Mouse (Mus musculus): Measurements from ENCODE around the gene Cbl. TPM values are rescaled to one million over a fixed set of nuclear protein-coding genes. Genes with fewer than 3 reads are reported as not detected.

Gene Cbl
- polyA plus RNA-seq, 1 experiment from 2014 or later: 10.4 TPM

- Histone ChIP-seq H3K9me3 (no peaks in the 10 kb centered on the region), H3K36me3 (peaks cover 21% of the 10 kb centered on the region), H3K4me3 (no peak within 1 kb of the TSS), H3K9ac (peak within 1 kb of the TSS; percentile 24; the same call in 1 of the 2 replicates), H3K27me3 (replicated peaks) (no peaks in the 10 kb centered on the region), H3K4me1 (peaks cover 18% of the 10 kb centered on the region), H3K27ac (replicated peaks) (no peak within 1 kb of the TSS), H3K4me2 (no peak within 1 kb of the TSS)
- ATAC-seq (ENCODE audit: extremely low read depth, insufficient number of reproducible peaks, low FRiP score, low TSS enrichment): no peak
- 82% methylated on average over 9 of the region's 9 CpGs for WGBS
Measured at GRCm38 (mm10) chr9:44101490-44101889, 132.4 kb downstream of the Cbl start, which contains the start of gene Mfrp. Gene Mfrp (plus strand): TSS chr9:44101729.

- Histone ChIP-seq H3K9me3 (no peaks in the 10 kb centered on the region), H3K27ac (replicated peaks) (peak overlapping the region; percentile 93), H3K36me3 (peaks cover 40% of the 10 kb centered on the region), H3K4me1 (peaks cover 39% of the 10 kb centered on the region), H3K4me3 (no peak overlapping the region), H3K27me3 (replicated peaks) (no peaks in the 10 kb centered on the region), H3K9ac (peak overlapping the region; percentile 25), H3K4me2 (no peak overlapping the region)
- 0 out of 2 replicates have a peak, but pooled peaks have one; percentile 11 for ATAC-seq (ENCODE audit: extremely low read depth, insufficient number of reproducible peaks, low FRiP score, low TSS enrichment)
- WGBS: 19% methylated on average over 9 of the region's 9 CpGs
Measured at GRCm38 (mm10) chr9:44096536-44096935, 137.3 kb downstream of the Cbl start.

- ATAC-seq (ENCODE audit: extremely low read depth, insufficient number of reproducible peaks, low FRiP score, low TSS enrichment): no peak
- Histone ChIP-seq H3K27me3 (replicated peaks) (no peaks in the 10 kb centered on the region), H3K4me3 (no peak overlapping the region), H3K9ac (no peak overlapping the region), H3K4me1 (peaks cover 39% of the 10 kb centered on the region), H3K27ac (replicated peaks) (peak overlapping the region; percentile 93), H3K36me3 (peaks cover 48% of the 10 kb centered on the region), H3K4me2 (no peak overlapping the region), H3K9me3 (no peaks in the 10 kb centered on the region)
- 85% methylated on average over 9 of the region's 9 CpGs for WGBS
Measured at GRCm38 (mm10) chr9:44095781-44096180, 138.1 kb downstream of the Cbl start.

GRCm38 (mm10) chr9:44094737-44095136, 139.1 kb downstream of the Cbl start:
- peaks cover 58% of the 10 kb centered on the region for H3K36me3 ChIP-seq
- no peak for ATAC-seq (ENCODE audit: extremely low read depth, insufficient number of reproducible peaks, low FRiP score, low TSS enrichment)
- H3K9me3 ChIP-seq: no peaks in the 10 kb centered on the region
- no peaks in the 10 kb centered on the region for H3K27me3 ChIP-seq (replicated peaks)
- WGBS: 83% methylated on average over 3 of the region's 3 CpGs
- H3K4me3 ChIP-seq: no peak overlapping the region
- H3K9ac ChIP-seq: peak overlapping the region; percentile 19; the same call in 1 of the 2 replicates
- peak overlapping the region; percentile 24; the same call in 1 of the 2 replicates for H3K27ac ChIP-seq (replicated peaks)
- peaks cover 44% of the 10 kb centered on the region for H3K4me1 ChIP-seq
- H3K4me2 ChIP-seq: no peak overlapping the region

- no peak overlapping the region for H3K4me3 ChIP-seq
- peaks cover 65% of the 10 kb centered on the region for H3K36me3 ChIP-seq
- peaks cover 53% of the 10 kb centered on the region for H3K4me1 ChIP-seq
- H3K9me3 ChIP-seq: no peaks in the 10 kb centered on the region
- H3K27me3 ChIP-seq (replicated peaks): no peaks in the 10 kb centered on the region
- no peak overlapping the region for H3K4me2 ChIP-seq
- no peak for ATAC-seq (ENCODE audit: extremely low read depth, insufficient number of reproducible peaks, low FRiP score, low TSS enrichment)
- peak overlapping the region; percentile 19; the same call in 1 of the 2 replicates for H3K9ac ChIP-seq
- H3K27ac ChIP-seq (replicated peaks): peak overlapping the region; percentile 59
- 36% methylated on average over 24 of the region's 24 CpGs for WGBS
Measured at GRCm38 (mm10) chr9:44093612-44094503, 140.0 kb downstream of the Cbl start.

Other genes starting within 250 kb of the Cbl start
- 0.47 and 0.98 TPM in 2 replicates for gene Thy1, start 190.7 kb downstream of the Cbl start, polyA plus RNA-seq (2015; fragmentation: Nextera tagmentation; extraction: Ambion mirVana)
- 48.5 and 66.0 TPM in 2 replicates for gene Usp2, start 167.0 kb downstream of the Cbl start, polyA plus RNA-seq (2015; fragmentation: Nextera tagmentation; extraction: Ambion mirVana)
- gene Mfrp, start 132.3 kb downstream of the Cbl start, polyA plus RNA-seq (2015; fragmentation: Nextera tagmentation; extraction: Ambion mirVana): not detected in 2 replicates
- gene C1qtnf5, start 126.8 kb downstream of the Cbl start, polyA plus RNA-seq (2015; fragmentation: Nextera tagmentation; extraction: Ambion mirVana): 1.1 and 2.1 TPM in 2 replicates
- not detected in 2 replicates for gene Gm49380, start 120.5 kb downstream of the Cbl start, polyA plus RNA-seq (2015; fragmentation: Nextera tagmentation; extraction: Ambion mirVana)
- 38.5 and 39.3 TPM in 2 replicates for gene Rnf26, start 120.5 kb downstream of the Cbl start, polyA plus RNA-seq (2015; fragmentation: Nextera tagmentation; extraction: Ambion mirVana)
- gene Mcam, start 99.6 kb downstream of the Cbl start, polyA plus RNA-seq (2015; fragmentation: Nextera tagmentation; extraction: Ambion mirVana): 112 and 127 TPM in 2 replicates
- not detected in 2 replicates for gene Ccdc153, start 6.6 kb upstream of the Cbl start, polyA plus RNA-seq (2015; fragmentation: Nextera tagmentation; extraction: Ambion mirVana)
- 0.12 TPM in 1 of 2 replicates, not detected in the other for gene Pdzd3, start 17.4 kb upstream of the Cbl start, polyA plus RNA-seq (2015; fragmentation: Nextera tagmentation; extraction: Ambion mirVana)
- 5.6 and 5.9 TPM in 2 replicates for gene Nlrx1, start 34.5 kb upstream of the Cbl start, polyA plus RNA-seq (2015; fragmentation: Nextera tagmentation; extraction: Ambion mirVana)
- 2.1 and 3.5 TPM in 2 replicates for gene Abcg4, start 54.6 kb upstream of the Cbl start, polyA plus RNA-seq (2015; fragmentation: Nextera tagmentation; extraction: Ambion mirVana)
- 14.9 and 16.0 TPM in 2 replicates for gene Hinfp, start 71.6 kb upstream of the Cbl start, polyA plus RNA-seq (2015; fragmentation: Nextera tagmentation; extraction: Ambion mirVana)
- gene C2cd2l, start 86.2 kb upstream of the Cbl start, polyA plus RNA-seq (2015; fragmentation: Nextera tagmentation; extraction: Ambion mirVana): 7.1 TPM in 2 replicates
- gene Dpagt1, start 92.0 kb upstream of the Cbl start, polyA plus RNA-seq (2015; fragmentation: Nextera tagmentation; extraction: Ambion mirVana): 33.4 and 34.4 TPM in 2 replicates
- gene H2afx, start 100.6 kb upstream of the Cbl start, polyA plus RNA-seq (2015; fragmentation: Nextera tagmentation; extraction: Ambion mirVana): 196 and 199 TPM in 2 replicates
- 135 and 149 TPM in 2 replicates for gene Hmbs, start 110.2 kb upstream of the Cbl start, polyA plus RNA-seq (2015; fragmentation: Nextera tagmentation; extraction: Ambion mirVana)
- gene Vps11, start 127.6 kb upstream of the Cbl start, polyA plus RNA-seq (2015; fragmentation: Nextera tagmentation; extraction: Ambion mirVana): 20.0 and 21.1 TPM in 2 replicates
- 16.0 and 17.5 TPM in 2 replicates for gene Hyou1, start 145.4 kb upstream of the Cbl start, polyA plus RNA-seq (2015; fragmentation: Nextera tagmentation; extraction: Ambion mirVana)
- 31.4 and 36.4 TPM in 2 replicates for gene Slc37a4, start 162.8 kb upstream of the Cbl start, polyA plus RNA-seq (2015; fragmentation: Nextera tagmentation; extraction: Ambion mirVana)
- 1,048 and 1,209 TPM in 2 replicates for gene Rps25, start 173.1 kb upstream of the Cbl start, polyA plus RNA-seq (2015; fragmentation: Nextera tagmentation; extraction: Ambion mirVana)
- gene Trappc4, start 173.6 kb upstream of the Cbl start, polyA plus RNA-seq (2015; fragmentation: Nextera tagmentation; extraction: Ambion mirVana): 78.9 and 89.7 TPM in 2 replicates
- 19.6 and 21.4 TPM in 2 replicates for gene Ccdc84, start 184.5 kb upstream of the Cbl start, polyA plus RNA-seq (2015; fragmentation: Nextera tagmentation; extraction: Ambion mirVana)
- gene Foxr1, start 207.1 kb upstream of the Cbl start, polyA plus RNA-seq (2015; fragmentation: Nextera tagmentation; extraction: Ambion mirVana): not detected in 2 replicates
- not detected in 2 replicates for gene Upk2, start 220.9 kb upstream of the Cbl start, polyA plus RNA-seq (2015; fragmentation: Nextera tagmentation; extraction: Ambion mirVana)
- gene Bcl9l, start 248.8 kb upstream of the Cbl start, polyA plus RNA-seq (2015; fragmentation: Nextera tagmentation; extraction: Ambion mirVana): 7.3 and 9.4 TPM in 2 replicates